In the genomic region with DNA sequence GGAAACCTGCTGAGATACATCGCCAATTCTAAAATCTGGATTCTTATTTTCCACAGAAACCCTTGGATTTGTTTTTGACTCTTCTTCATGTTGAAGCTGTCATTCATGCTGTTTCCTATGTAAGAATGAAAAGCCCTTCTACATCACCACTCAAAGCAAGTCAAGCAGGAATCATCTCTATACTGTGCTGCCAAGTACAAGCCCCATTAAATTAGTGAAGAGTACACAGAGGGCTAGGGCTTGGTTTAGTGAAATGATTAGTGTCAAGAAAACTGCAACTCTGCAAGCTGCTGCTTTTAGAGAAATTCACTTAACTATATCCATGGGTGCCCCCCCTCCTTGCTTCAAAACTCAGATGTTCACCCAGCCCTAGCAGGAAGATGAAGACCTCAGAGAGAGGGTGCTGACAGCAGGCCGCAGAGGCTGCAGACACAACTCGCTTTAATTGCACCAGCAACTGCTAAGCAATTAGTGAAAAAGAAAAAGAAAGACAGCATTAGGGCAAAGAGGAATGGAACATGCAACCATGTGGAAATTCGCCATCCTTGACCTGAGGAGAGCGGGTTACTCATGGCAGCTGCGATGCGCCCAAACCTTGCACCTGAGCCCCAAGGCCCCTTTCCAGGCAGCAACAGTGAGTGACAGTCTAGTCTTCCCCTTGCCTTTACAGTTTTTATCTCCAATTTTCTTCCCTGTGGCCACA, we compare ENCODE assay signal across 17 mouse cellular contexts.
DNase-seq lines count a peak whose midpoint lies in the region; ATAC-seq and TF ChIP-seq lines count a peak whose summit lies in the region.
"Had no signal": no experiment of that assay in that cellular context is flagged by ENCODE, and none has a peak within 500 bp of the region (broad histone marks: within the 10 kb centered on the region; RNA-seq: fewer than 3 reads in every experiment).

No protein-coding gene starts in this region.

- no peak overlapping the region for H3K4me3 ChIP-seq in hindbrain, embryonic 13.5 days
- H3K4me3 ChIP-seq in hindbrain, postnatal 0 days (ENCODE audit: low read length) = no peak overlapping the region
- no peak overlapping the region for H3K4me3 ChIP-seq in forebrain, embryonic 13.5 days
- no peak overlapping the region for H3K4me3 ChIP-seq in midbrain, embryonic 15.5 days
- H3K4me3 ChIP-seq: embryonic facial prominence, embryonic 10.5 days; erythroblast, embryonic 14.5 days; liver, embryonic 13.5 days had no signal

- H3K4me2 ChIP-seq in hindbrain, embryonic 13.5 days = no peak overlapping the region
- H3K4me2 ChIP-seq in hindbrain, postnatal 0 days (ENCODE audit: low read depth, low read length) = no peak overlapping the region
- no peak overlapping the region for H3K4me2 ChIP-seq in forebrain, embryonic 13.5 days
- no peak overlapping the region for H3K4me2 ChIP-seq in midbrain, embryonic 15.5 days
- H3K4me2 ChIP-seq: liver, embryonic 13.5 days had no signal

- ATAC-seq in hindbrain, embryonic 13.5 days (ENCODE audit: low FRiP score) = no peak
- ATAC-seq in hindbrain, postnatal 0 days = no peak
- peak; percentile 74 for ATAC-seq in forebrain, embryonic 13.5 days
- ATAC-seq in midbrain, embryonic 15.5 days (replicated peaks) = no peak; the same call in 1 of the 2 replicates

- no peaks in the 10 kb centered on the region for H3K27me3 ChIP-seq in hindbrain, embryonic 13.5 days
- H3K27me3 ChIP-seq in hindbrain, postnatal 0 days (ENCODE audit: insufficient read depth, low read length) = no peaks in the 10 kb centered on the region
- no peaks in the 10 kb centered on the region for H3K27me3 ChIP-seq in forebrain, embryonic 13.5 days
- H3K27me3 ChIP-seq in midbrain, embryonic 15.5 days (replicated peaks) = no peaks in the 10 kb centered on the region
- H3K27me3 ChIP-seq: liver, embryonic 13.5 days had no signal

- H3K36me3 ChIP-seq in hindbrain, embryonic 13.5 days = no peaks in the 10 kb centered on the region
- H3K36me3 ChIP-seq in hindbrain, postnatal 0 days (ENCODE audit: insufficient read depth, low read length) = no peaks in the 10 kb centered on the region
- 0 out of 2 replicates have a peak, but pooled peaks cover under 1% of the 10 kb centered on the region for H3K36me3 ChIP-seq in forebrain, embryonic 13.5 days (ENCODE audit: poor library complexity, severe bottlenecking)
- H3K36me3 ChIP-seq in midbrain, embryonic 15.5 days (replicated peaks) = no peaks in the 10 kb centered on the region
- H3K36me3 ChIP-seq: liver, embryonic 13.5 days had no signal

- no peak overlapping the region for H3K9ac ChIP-seq in hindbrain, embryonic 13.5 days
- no peak overlapping the region for H3K9ac ChIP-seq in hindbrain, postnatal 0 days (replicated peaks; ENCODE audit: low read length)
- H3K9ac ChIP-seq in forebrain, embryonic 13.5 days = no peak overlapping the region
- no peak overlapping the region for H3K9ac ChIP-seq in midbrain, embryonic 15.5 days
- H3K9ac ChIP-seq: liver, embryonic 13.5 days had no signal

- H3K27ac ChIP-seq in hindbrain, embryonic 13.5 days = peak overlapping the region; percentile 66
- H3K27ac ChIP-seq in hindbrain, postnatal 0 days = no peak overlapping the region
- peak overlapping the region; percentile 66 for H3K27ac ChIP-seq in forebrain, embryonic 13.5 days
- peak overlapping the region; percentile 5; the same call in 1 of the 2 replicates for H3K27ac ChIP-seq in midbrain, embryonic 15.5 days
- H3K27ac ChIP-seq: embryonic facial prominence, embryonic 10.5 days; kidney, postnatal 0 days; liver, embryonic 13.5 days had no signal

- 56% methylated on average over 7 of the region's 7 CpGs for WGBS in hindbrain, embryonic 13.5 days
- 60% methylated on average over 7 of the region's 7 CpGs for WGBS in hindbrain, postnatal 0 days
- WGBS in forebrain, embryonic 13.5 days = 38% methylated on average over 7 of the region's 7 CpGs
- WGBS in midbrain, embryonic 15.5 days = 70% methylated on average over 7 of the region's 7 CpGs

- TF ChIP-seq CTCF in hindbrain, postnatal 0 days (IDR thresholded peaks at IDR 0.05; ENCODE audit: low read depth) = no peak
- no peak for TF ChIP-seq CTCF in brain, embryonic 14.5 days (IDR thresholded peaks at IDR 0.05; ENCODE audit: borderline replicate concordance, extremely low read depth, insufficient read depth, insufficient read length)

- H3K4me1 ChIP-seq in hindbrain, embryonic 13.5 days (replicated peaks) = peaks cover 22% of the 10 kb centered on the region
- peaks cover 14% of the 10 kb centered on the region; the same call in 1 of the 2 replicates for H3K4me1 ChIP-seq in hindbrain, postnatal 0 days (ENCODE audit: insufficient read depth, low read length)
- H3K4me1 ChIP-seq in forebrain, embryonic 13.5 days = peaks cover 36% of the 10 kb centered on the region
- peaks cover 12% of the 10 kb centered on the region for H3K4me1 ChIP-seq in midbrain, embryonic 15.5 days
- H3K4me1 ChIP-seq: embryonic facial prominence, embryonic 10.5 days had no signal

- no peak for DNase-seq in hindbrain, postnatal 0 days (ENCODE audit: low spot score)
- DNase-seq in brain, embryonic 14.5 days (ENCODE audit: low read depth) = peak; percentile 83
- no peak for DNase-seq in spleen, postnatal 10 days (ENCODE audit: low spot score in 2 of 2)
- no peak for DNase-seq in spleen, postnatal 14 days (ENCODE audit: low spot score in 2 of 2)
- DNase-seq: cerebellum, adult 11-12 months; cerebellum, postnatal 36 days; gastrocnemius, postnatal 36 days; kidney, adult 11 months; liver, embryonic 13.5 days; spleen, adult 18-20 months; thymus, postnatal 25 days had no signal

- no peak for TF ChIP-seq POLR2A in brain, embryonic 14.5 days (IDR thresholded peaks at IDR 0.05; ENCODE audit: borderline replicate concordance, extremely low read depth, insufficient read depth, insufficient read length, poor library complexity, severe bottlenecking)

- no peaks in the 10 kb centered on the region for H3K9me3 ChIP-seq in hindbrain, embryonic 13.5 days
- H3K9me3 ChIP-seq in hindbrain, postnatal 0 days (ENCODE audit: low read length) = no peaks in the 10 kb centered on the region
- no peaks in the 10 kb centered on the region for H3K9me3 ChIP-seq in forebrain, embryonic 13.5 days (replicated peaks)
- no peaks in the 10 kb centered on the region for H3K9me3 ChIP-seq in midbrain, embryonic 15.5 days
- H3K9me3 ChIP-seq: embryonic facial prominence, embryonic 10.5 days; liver, embryonic 13.5 days had no signal
